Mouse (Mus musculus): ENCODE results near the gene Rasal2.

GRCm38 (mm10) chr1:157410937-157411336 lies 1.5 kb downstream of the Rasal2 start:
- TF ChIP-seq POLR2A (IDR thresholded peaks at IDR 0.05; ENCODE audit: control insufficient read depth, low read depth, low read length): no peak
- TF ChIP-seq CTCF (IDR thresholded peaks at IDR 0.05; ENCODE audit: control insufficient read depth, insufficient read depth, insufficient replicate concordance, low read depth, low read length): no peak
